In genomic region chr2:49718935-49719850, GRCm38 (mm10) we compare ENCODE assay signal across 13 mouse cellular contexts.
DNase-seq lines count a peak whose midpoint lies in the region; ATAC-seq lines count a peak whose summit lies in the region.
"Had no signal": no experiment of that assay in that cellular context is flagged by ENCODE, and none has a peak within 500 bp of the region (broad histone marks: within the 10 kb centered on the region; RNA-seq: fewer than 3 reads in every experiment).

No protein-coding gene starts in this region.

- peaks cover 14% of the 10 kb centered on the region for H3K4me1 ChIP-seq in embryonic facial prominence, embryonic 11.5 days (ENCODE audit: control insufficient read depth, insufficient read depth, low read length)
- peaks cover 16% of the 10 kb centered on the region for H3K4me1 ChIP-seq in hindbrain, embryonic 11.5 days (replicated peaks; ENCODE audit: control insufficient read depth, insufficient read depth, low read length)
- peaks cover 40% of the 10 kb centered on the region for H3K4me1 ChIP-seq in midbrain, embryonic 11.5 days (ENCODE audit: control insufficient read depth, insufficient read depth, low read length)
- H3K4me1 ChIP-seq in kidney, embryonic 15.5 days, result peaks cover 40% of the 10 kb centered on the region

- no peak for ATAC-seq in embryonic facial prominence, embryonic 11.5 days (replicated peaks; ENCODE audit: insufficient number of reproducible peaks, low FRiP score, low TSS enrichment, low read depth)
- no peak for ATAC-seq in hindbrain, embryonic 11.5 days (ENCODE audit: low FRiP score)
- ATAC-seq in midbrain, embryonic 11.5 days (ENCODE audit: low FRiP score), result peak; percentile 15; the same call in 1 of the 2 replicates
- no peak for ATAC-seq in kidney, embryonic 15.5 days (replicated peaks; ENCODE audit: low FRiP score)

- H3K27me3 ChIP-seq in embryonic facial prominence, embryonic 11.5 days (ENCODE audit: control insufficient read depth, insufficient read depth, low read length), result no peaks in the 10 kb centered on the region
- H3K27me3 ChIP-seq in hindbrain, embryonic 11.5 days (ENCODE audit: control insufficient read depth, insufficient read depth, low read length), result no peaks in the 10 kb centered on the region
- H3K27me3 ChIP-seq in midbrain, embryonic 11.5 days (ENCODE audit: control insufficient read depth, insufficient read depth, low read length), result no peaks in the 10 kb centered on the region
- no peaks in the 10 kb centered on the region for H3K27me3 ChIP-seq in kidney, embryonic 15.5 days
- H3K27me3 ChIP-seq: CH12.LX had no signal

- H3K4me3 ChIP-seq in embryonic facial prominence, embryonic 11.5 days (ENCODE audit: low read depth, low read length), result no peak overlapping the region
- H3K4me3 ChIP-seq in hindbrain, embryonic 11.5 days (ENCODE audit: low read depth, low read length), result no peak overlapping the region
- no peak overlapping the region for H3K4me3 ChIP-seq in midbrain, embryonic 11.5 days (ENCODE audit: low read depth, low read length)
- H3K4me3 ChIP-seq in kidney, embryonic 15.5 days (replicated peaks), result no peak overlapping the region

- intact Hi-C loops in left cerebral cortex, postnatal 25 days (cut with DNase I), result no loop called here

- 10% methylated on average over 8 of the region's 8 CpGs for WGBS in embryonic facial prominence, embryonic 11.5 days
- 41% methylated on average over 8 of the region's 8 CpGs for WGBS in hindbrain, embryonic 11.5 days
- 30% methylated on average over 8 of the region's 8 CpGs for WGBS in midbrain, embryonic 11.5 days
- 49% methylated on average over 8 of the region's 8 CpGs for WGBS in kidney, embryonic 15.5 days

- no peak overlapping the region for H3K9ac ChIP-seq in embryonic facial prominence, embryonic 11.5 days (replicated peaks; ENCODE audit: low read length)
- no peak overlapping the region for H3K9ac ChIP-seq in hindbrain, embryonic 11.5 days (ENCODE audit: low read depth, low read length)
- no peak overlapping the region for H3K9ac ChIP-seq in midbrain, embryonic 11.5 days (ENCODE audit: low read length)
- H3K9ac ChIP-seq in kidney, embryonic 15.5 days, result no peak overlapping the region

- H3K9me3 ChIP-seq in embryonic facial prominence, embryonic 11.5 days (replicated peaks; ENCODE audit: control insufficient read depth, low read length), result no peaks in the 10 kb centered on the region
- no peaks in the 10 kb centered on the region for H3K9me3 ChIP-seq in hindbrain, embryonic 11.5 days (ENCODE audit: control insufficient read depth, low read length)
- no peaks in the 10 kb centered on the region for H3K9me3 ChIP-seq in midbrain, embryonic 11.5 days (ENCODE audit: control insufficient read depth, low read length)
- no peaks in the 10 kb centered on the region for H3K9me3 ChIP-seq in kidney, embryonic 15.5 days (replicated peaks)

- no peak overlapping the region for H3K4me2 ChIP-seq in embryonic facial prominence, embryonic 11.5 days (ENCODE audit: low read depth, low read length)
- H3K4me2 ChIP-seq in hindbrain, embryonic 11.5 days (replicated peaks; ENCODE audit: low read depth, low read length), result no peak overlapping the region
- no peak overlapping the region for H3K4me2 ChIP-seq in midbrain, embryonic 11.5 days
- no peak overlapping the region for H3K4me2 ChIP-seq in kidney, embryonic 15.5 days

- H3K27ac ChIP-seq in embryonic facial prominence, embryonic 11.5 days (replicated peaks; ENCODE audit: low read depth, low read length), result peak overlapping the region; percentile 72; the same call in 1 of the 2 replicates
- H3K27ac ChIP-seq in hindbrain, embryonic 11.5 days (ENCODE audit: low read depth, low read length), result peak overlapping the region; percentile 24
- peak overlapping the region; percentile 69 for H3K27ac ChIP-seq in midbrain, embryonic 11.5 days (ENCODE audit: low read depth, low read length)
- H3K27ac ChIP-seq in kidney, embryonic 15.5 days, result no peak overlapping the region

- no peaks in the 10 kb centered on the region for H3K36me3 ChIP-seq in embryonic facial prominence, embryonic 11.5 days (replicated peaks; ENCODE audit: control insufficient read depth, insufficient read depth, low read depth, low read length)
- no peaks in the 10 kb centered on the region; the same call in 1 of the 2 replicates for H3K36me3 ChIP-seq in hindbrain, embryonic 11.5 days (ENCODE audit: control insufficient read depth, insufficient read depth, low read length)
- peaks cover 3% of the 10 kb centered on the region; the same call in 1 of the 2 replicates for H3K36me3 ChIP-seq in midbrain, embryonic 11.5 days (ENCODE audit: control insufficient read depth, insufficient read depth, low read length)
- no peaks in the 10 kb centered on the region for H3K36me3 ChIP-seq in kidney, embryonic 15.5 days

- peak; percentile 86 for DNase-seq in Muller cell, postnatal 12 days (ENCODE audit: inconsistent ontology term)
- peak; percentile 60 for DNase-seq in embryonic facial prominence, embryonic 11.5 days (ENCODE audit: low spot score)
- peak; percentile 29 for DNase-seq in hindbrain, embryonic 11.5 days (ENCODE audit: low spot score)
- peak; percentile 87 for DNase-seq in midbrain, embryonic 11.5 days (ENCODE audit: low spot score, missing footprints)
- no peak for DNase-seq in gastrocnemius, postnatal 10 days
- no peak for DNase-seq in left cerebral cortex, postnatal 25 days (ENCODE audit: low spot score in 2 of 2)
- DNase-seq in adrenal gland, adult 8-10 months, result no peak
- DNase-seq: cerebellum, postnatal 10 days; gastrocnemius, postnatal 14 days; lung, adult 18-20 months; thymus, adult 18-20 months had no signal

Comparison
In these comparisons a context has a peak if more than half of its experiments do, and no peak if none do; other contexts are left out.
1. DNase-seq: peak in Muller cell, postnatal 12 days (single experiment), embryonic facial prominence, embryonic 11.5 days (single experiment), hindbrain, embryonic 11.5 days (single experiment) and midbrain, embryonic 11.5 days (single experiment); none in gastrocnemius, postnatal 10 days (single experiment), left cerebral cortex, postnatal 25 days (0 of 2) and adrenal gland, adult 8-10 months (single experiment).